Mouse (Mus musculus): Measurements from ENCODE around the gene Hmg20a.

GRCm38 (mm10) chr9:56500893-56501590, 82.6 kb downstream of the Hmg20a start:
- no peak for TF ChIP-seq CTCF (IDR thresholded peaks at IDR 0.05; ENCODE audit: insufficient read depth, low read depth, low read length)
- TF ChIP-seq POLR2A (IDR thresholded peaks at IDR 0.05; ENCODE audit: insufficient read depth, low read depth, low read length), result no peak

Measured in olfactory bulb, adult 2 months (tissue).